Mouse (Mus musculus) fibroblast of lung, adult 2 months (primary cell): ENCODE data around the gene Cdc42ep3.

Source experiments
- DNase-seq: peaks from one replicate; pipeline ENCODE4 v3.0.0-alpha.2; 2011; ENCODE audit warnings: low read depth

Cdc42ep3 gene

DNA sequence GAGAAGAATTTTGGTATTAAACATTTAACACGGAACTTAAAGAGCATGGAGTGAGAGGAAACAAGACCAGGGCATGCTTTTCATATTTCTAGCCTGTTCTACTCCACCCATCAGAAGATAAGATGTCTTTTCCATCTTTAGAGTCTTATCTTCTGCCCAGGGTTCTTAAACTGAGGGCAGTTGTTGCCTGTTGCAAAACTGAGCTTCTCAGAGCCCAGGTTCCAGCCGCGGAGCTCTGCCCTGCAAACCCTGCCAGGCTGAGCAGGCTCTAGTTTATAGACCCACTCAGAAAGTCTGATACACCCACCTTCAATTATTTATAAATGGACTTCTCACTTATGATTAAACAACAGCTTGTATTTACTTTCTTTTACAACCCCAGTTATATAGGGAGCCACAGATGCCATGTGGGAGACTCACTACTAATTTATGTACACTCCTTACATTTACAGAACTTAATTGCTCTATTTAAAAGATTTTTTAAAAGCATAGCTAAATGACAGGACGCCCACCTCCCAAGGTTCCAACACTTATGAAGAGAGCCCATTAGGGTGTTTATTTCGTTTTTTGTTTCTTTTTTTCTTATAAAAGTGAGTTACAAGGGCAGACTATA, 11.5 kb downstream of the Cdc42ep3 start:
- DNase-seq = no peak

DNA sequence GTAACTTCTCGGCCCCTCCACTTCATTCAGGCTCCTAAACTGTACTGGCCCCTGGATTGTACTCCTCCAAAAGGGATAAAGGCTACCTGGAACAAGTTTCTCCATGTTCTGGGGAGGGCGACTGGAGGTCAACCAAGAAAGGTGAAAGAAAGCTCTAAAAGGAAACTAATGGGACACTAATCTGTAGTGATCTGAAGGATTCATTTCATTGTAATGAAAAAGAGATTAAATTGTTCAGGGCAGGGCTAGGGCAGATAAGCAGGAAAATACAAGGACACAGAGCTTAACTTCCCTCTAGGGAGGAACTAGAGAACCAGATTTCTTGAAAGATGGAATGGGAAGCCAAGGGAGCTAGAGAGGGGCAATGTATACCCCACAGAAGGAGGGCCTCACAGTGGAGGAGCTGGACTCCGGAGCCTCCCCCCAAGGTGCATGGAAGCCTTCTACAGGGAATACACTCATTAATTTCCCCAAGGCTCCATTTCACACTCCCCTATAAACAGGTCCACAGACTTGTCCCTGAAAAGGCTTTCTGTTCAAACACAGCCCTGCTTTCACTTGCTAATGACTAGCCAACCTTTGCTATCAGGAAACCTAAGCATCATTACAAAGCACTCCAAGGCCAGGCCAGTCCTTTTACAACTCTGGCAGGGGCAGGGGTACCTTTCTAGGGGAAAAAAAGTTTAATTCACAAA, 12.1 kb downstream of the Cdc42ep3 start:
- no peak for DNase-seq

DNA sequence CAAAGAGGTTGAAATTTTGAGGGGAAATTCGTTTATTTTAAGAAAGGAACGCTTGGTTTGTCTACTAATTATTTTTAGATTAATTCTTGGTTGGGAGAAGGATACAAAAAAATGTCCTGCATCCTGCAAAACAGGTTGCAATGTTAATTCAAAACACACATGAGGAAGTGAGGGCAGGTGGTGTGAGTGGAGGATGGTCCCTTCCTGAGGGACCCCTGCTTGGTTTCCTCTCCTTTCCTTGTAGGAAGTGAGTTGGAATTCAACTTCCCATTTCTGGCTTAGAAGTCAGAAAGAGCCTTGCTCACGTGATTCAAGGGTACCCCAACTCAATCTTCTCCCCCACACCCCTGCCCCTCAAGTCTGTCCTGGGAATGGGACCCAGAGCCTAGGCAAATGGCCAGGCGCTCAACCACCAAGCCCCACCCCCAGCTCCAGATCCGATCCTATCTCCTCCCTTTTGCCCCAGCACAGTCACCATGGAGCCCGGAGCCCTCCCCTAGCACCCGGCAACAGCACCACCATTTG, 12.9 kb downstream of the Cdc42ep3 start:
- DNase-seq = no peak

DNA sequence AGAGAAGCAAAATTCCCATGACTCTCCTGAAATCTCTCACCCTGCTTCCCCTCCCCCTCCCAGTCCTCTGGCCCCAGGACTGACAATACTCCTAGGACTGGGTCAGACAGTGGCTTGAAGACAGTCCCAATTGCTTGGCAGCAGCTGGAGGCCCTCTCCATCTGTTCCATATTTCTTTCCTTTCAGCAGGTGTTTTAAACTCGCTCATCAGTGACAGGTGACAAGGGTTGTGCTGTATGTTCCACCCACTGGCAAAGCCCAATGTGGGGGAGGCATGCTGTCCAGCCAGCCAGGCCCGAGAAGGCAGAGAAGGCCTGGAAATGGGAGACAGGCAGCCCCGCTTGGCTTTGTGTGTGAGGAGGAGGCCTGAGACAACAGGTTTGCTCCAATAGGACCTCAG, 17.4 kb downstream of the Cdc42ep3 start:
- DNase-seq = no peak

- DNase-seq = no peak
Observed at GRCm38 (mm10) chr17:79334701-79335100, 20.2 kb downstream of the Cdc42ep3 start.

DNA sequence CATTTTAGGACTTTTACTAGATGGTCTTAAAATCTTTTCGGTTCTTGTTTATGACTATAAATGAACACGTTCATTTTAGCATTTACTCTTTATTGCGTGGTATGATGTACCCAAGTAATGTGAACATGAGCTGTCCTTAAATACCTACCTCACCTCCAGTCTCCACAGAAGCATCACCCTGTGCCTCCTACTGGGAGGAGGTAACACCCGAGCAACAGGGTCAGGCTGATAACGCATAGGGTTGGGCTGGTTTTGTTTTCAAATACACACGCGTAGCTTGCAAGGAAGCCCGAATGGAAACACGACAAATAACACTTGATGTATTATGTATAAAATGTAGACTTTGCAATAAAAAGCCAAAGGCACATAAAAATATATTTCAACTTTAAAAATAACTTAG, 21.2 kb downstream of the Cdc42ep3 start:
- no peak for DNase-seq

DNA sequence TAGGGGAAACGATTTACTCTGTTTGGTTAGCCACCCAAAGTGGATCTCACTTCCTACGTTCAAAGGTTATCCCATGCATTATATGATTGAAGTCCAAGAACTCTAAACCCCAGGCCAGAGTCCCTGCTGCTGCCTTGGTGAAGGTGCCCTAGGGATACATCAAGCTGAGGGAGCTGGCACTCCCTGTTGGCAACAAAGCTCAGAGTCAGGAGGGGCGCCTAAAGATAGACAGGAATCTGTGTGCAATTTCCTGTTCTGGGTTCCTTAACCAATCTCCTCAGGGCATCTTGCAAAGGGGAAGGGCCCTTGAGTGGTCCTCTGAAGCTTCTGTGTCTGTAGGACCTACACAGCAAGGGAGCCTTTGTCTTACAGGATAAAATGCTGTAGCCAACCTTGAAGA, 22.0 kb downstream of the Cdc42ep3 start:
- DNase-seq = no peak

DNA sequence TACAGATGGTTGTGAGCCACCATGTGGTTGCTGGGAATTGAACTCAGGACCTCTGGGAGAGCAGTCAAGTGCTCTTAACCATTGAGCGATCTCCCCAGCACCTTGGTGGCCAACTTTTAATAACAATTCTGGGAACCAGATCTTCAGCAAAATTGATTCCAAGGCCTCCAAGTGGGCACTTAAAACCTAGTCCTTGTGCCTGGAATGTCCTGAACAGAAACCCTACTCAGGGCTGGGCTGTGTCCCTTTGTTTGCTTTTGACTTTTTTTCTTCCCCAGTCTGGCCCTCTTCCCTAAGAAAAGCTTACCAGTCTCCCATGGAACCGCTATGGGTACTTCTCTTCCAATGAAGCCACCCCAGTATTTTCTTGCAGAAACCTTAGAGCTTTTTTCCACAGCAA, 24.5 kb downstream of the Cdc42ep3 start:
- no peak for DNase-seq

- no peak for DNase-seq
Observed at GRCm38 (mm10) chr17:79326868-79327376, 28.0 kb downstream of the Cdc42ep3 start.

GRCm38 (mm10) chr17:79317085-79317751, 37.7 kb downstream of the Cdc42ep3 start:
- DNase-seq = no peak

DNA sequence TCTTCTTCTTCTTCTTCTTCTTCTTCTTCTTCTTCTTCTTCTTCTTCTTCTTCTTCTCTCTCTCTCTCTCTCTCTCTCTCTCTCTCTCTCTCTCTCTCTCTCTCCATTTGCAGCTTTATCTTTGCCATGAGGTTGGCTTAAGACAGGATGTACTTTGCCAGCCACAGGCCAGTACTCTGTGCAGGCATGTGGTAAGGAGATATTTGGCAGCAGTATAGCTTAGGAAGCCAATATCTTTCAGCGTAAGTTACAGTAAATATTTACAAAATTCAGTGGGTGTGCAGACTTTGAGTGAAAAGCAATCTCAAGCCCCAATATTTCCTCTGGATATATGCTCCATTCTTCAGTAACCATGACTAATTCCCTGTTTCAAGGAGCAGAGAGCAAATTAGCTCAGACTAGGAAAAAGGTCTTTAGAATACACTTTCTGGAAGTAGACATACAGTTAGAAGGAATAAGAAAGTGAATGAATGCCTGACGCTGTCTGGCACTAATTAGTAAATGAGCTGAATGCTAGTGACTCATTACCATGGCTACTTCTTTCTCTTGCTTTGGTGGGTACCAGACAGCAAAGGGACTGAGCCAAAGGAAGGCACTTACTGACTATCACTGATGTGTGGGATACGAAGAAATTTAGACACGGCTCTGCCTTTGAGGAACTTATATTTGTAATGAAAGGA, 39.3 kb downstream of the Cdc42ep3 start:
- DNase-seq = no peak

DNA sequence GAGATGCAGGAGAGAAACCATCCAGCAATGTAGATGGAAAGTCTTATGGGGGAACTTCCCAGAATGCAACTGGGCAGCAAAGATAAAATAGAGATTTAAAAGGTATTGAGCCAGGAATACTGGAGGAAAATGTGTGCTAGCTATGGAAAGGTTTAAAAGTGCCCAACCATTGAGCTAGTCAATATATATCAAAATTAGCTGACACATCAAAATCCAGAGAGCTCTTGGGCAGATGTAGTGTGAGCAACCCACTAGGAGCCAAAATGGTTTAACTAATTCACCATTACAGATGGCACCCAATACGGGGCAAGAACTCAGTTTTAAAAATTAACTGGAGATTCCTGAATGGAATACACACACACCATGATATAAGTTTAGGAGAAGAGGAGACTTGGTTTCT, 44.4 kb downstream of the Cdc42ep3 start:
- no peak for DNase-seq

DNA sequence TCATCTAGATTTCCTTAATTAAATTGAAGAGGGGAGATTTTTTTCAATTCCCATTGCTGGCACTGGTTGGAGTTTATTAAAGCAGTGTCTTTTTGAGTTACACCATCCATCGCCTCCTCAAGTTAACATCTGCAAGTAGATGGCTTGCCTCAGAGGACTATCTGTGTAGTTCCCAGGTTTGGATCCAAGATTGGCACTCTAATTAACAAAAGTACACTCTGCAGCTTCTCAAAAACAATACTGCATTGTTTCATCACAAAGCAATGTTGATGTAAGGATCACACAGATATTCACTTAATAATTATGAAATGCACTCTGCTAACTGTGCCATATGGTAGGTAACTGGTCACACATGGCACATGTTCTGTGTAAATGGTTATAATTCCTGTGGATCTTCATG, 45.4 kb downstream of the Cdc42ep3 start:
- no peak for DNase-seq

GRCm38 (mm10) chr17:79305644-79306043, 49.2 kb downstream of the Cdc42ep3 start:
- no peak for DNase-seq

GRCm38 (mm10) chr17:79303744-79304497, 51.0 kb downstream of the Cdc42ep3 start:
- DNase-seq = no peak

GRCm38 (mm10) chr17:79303238-79303637, 51.7 kb downstream of the Cdc42ep3 start:
- DNase-seq = no peak

DNA sequence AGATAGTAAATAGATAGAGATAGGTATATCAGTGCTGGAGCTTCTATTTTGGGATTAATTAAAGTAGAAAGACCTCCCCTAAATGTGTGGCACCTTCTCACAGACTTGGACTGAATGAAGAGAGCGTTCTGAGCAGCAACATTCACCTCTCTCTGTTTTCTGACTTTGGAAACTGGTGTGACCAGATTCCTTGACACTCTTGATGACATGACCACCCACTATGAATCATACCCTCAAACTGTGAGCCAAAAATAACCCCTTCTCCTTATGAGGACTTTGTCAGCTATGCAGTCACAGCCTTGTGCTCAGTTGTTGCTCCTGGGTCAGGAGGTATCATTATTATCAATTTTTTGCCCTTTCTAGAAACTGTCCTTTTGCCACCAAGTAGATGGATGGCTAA, 55.0 kb downstream of the Cdc42ep3 start:
- no peak for DNase-seq

DNA sequence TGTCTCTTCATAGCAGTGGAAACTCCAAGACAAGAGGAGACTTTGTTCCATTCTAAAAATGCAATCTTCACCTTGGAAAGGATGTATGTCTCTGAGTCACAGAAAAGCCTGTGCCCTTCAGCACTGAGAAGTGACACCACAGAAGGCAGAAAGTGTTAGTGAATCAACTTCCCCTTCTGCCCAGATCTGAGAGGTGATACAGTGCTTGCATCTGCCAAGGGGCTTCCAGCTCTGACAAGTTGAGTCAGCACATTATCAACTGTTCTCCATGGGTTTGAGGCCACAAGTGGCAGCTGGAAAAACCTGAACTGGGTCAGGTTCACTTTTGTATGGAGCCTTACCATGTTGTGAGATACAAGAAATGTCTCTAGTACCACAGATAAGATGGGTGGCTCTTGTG, 55.9 kb downstream of the Cdc42ep3 start:
- DNase-seq = no peak

GRCm38 (mm10) chr17:79295926-79296325, 59.0 kb downstream of the Cdc42ep3 start:
- DNase-seq = no peak

DNA sequence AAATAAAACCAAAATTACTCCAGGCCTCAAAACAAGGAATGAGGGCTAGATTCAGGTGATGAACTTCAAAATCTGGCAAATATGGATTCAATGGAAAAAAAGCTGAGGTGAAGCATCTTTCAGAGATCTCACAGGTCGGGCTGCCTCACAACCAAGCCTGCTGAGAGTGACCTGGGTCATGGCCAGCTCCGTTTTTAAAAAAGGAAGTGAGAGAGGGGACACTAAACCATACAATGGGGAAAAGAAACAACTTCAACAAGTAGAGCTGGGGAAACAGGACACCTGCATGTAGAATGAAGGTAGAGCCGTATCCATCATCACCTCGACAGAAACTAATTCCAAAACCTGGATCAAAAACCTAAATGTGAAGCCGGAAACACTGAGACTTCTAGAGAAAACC, 63.2 kb downstream of the Cdc42ep3 start:
- DNase-seq = no peak

DNA sequence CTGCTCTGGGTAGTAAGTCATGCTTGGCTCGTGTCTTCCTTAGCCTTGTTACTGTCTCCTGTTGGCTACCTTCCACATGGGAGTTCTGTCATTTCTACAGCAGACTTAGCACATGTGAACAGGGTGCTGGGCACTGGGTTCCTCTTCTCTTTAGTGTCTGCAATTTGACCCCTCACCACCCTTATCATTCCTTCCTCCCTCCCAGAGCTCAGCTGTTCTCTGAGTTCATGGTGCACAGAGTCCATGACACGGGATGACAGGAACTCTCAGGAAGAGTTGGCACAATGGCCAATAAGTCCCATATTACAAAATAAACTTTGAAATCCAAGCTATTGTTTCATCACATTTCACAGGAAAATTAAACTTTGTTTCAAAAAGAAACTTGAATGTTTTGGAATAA, 64.2 kb downstream of the Cdc42ep3 start:
- no peak for DNase-seq

DNA sequence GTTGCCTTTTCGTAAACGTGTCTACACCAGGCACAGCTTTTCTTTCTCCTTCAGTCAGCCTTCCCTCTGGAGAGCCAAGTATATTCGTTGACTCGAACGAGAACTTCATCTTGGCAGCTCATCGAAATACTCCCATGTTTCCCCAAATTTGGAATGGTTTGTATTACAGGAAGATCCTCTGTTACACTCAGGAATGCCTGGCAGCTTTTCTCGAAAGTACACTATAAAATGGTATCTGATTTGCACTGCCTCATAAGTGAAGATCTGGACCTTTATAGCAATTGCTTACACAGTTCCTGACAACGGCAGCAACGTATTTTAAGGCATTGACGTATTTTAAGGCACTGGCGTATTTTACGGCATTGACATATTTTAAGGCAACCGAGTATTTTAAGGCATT, 67.6 kb downstream of the Cdc42ep3 start:
- no peak for DNase-seq
